Mouse (Mus musculus) cerebellum, postnatal 36 days (tissue): ENCODE results near the gene Ttc7.

ENCODE experiments used
- DNase-seq, 2 experiments: peaks; one replicate each; pipeline ENCODE4 v3.0.0; 2021 to 2022; ENCODE audit warnings: mixed read lengths in 2 of 2

Ttc7 gene

GRCm38 (mm10) chr17:87368481-87368880 is 85.8 kb downstream of the Ttc7 start:
- DNase-seq: no peak

- DNase-seq: no peak
These were observed 86.6 kb downstream of the Ttc7 start for GRCm38 (mm10) chr17:87369270-87369759.

GRCm38 (mm10) chr17:87372189-87372588 is 89.5 kb downstream of the Ttc7 start:
- no peak for DNase-seq

- no peak for DNase-seq
These were observed 90.6 kb downstream of the Ttc7 start for GRCm38 (mm10) chr17:87373327-87373726.

GRCm38 (mm10) chr17:87375941-87376511 is 93.3 kb downstream of the Ttc7 start:
- DNase-seq: no peak

- no peak for DNase-seq
These were observed 94.3 kb downstream of the Ttc7 start for GRCm38 (mm10) chr17:87376831-87377471.

GRCm38 (mm10) chr17:87377536-87377935 is 94.8 kb downstream of the Ttc7 start:
- no peak for DNase-seq

GRCm38 (mm10) chr17:87378354-87379159 is 95.9 kb downstream of the Ttc7 start:
- DNase-seq: no peak

- no peak for DNase-seq
These were observed 96.5 kb downstream of the Ttc7 start for GRCm38 (mm10) chr17:87379160-87379624.

- no peak for DNase-seq
These were observed 97.1 kb downstream of the Ttc7 start for GRCm38 (mm10) chr17:87379821-87380220.

GRCm38 (mm10) chr17:87380681-87381080 is 98.0 kb downstream of the Ttc7 start:
- no peak for DNase-seq

- DNase-seq: no peak
These were observed 103.1 kb downstream of the Ttc7 start for GRCm38 (mm10) chr17:87385835-87386234.

GRCm38 (mm10) chr17:87387068-87387467 is 104.4 kb downstream of the Ttc7 start:
- no peak for DNase-seq

- no peak for DNase-seq
These were observed 108.6 kb downstream of the Ttc7 start for GRCm38 (mm10) chr17:87391242-87391641.

GRCm38 (mm10) chr17:87397088-87397487 is 114.4 kb downstream of the Ttc7 start:
- no peak for DNase-seq

GRCm38 (mm10) chr17:87402444-87402843 is 119.8 kb downstream of the Ttc7 start:
- DNase-seq: no peak

- no peak for DNase-seq
These were observed 120.8 kb downstream of the Ttc7 start for GRCm38 (mm10) chr17:87403462-87403861.

GRCm38 (mm10) chr17:87405576-87405975 is 122.9 kb downstream of the Ttc7 start:
- no peak for DNase-seq

- DNase-seq: no peak
These were observed 124.0 kb downstream of the Ttc7 start for GRCm38 (mm10) chr17:87406646-87407045.

- DNase-seq: no peak
These were observed 135.4 kb downstream of the Ttc7 start for GRCm38 (mm10) chr17:87418082-87418481.

GRCm38 (mm10) chr17:87427511-87427910 is 144.8 kb downstream of the Ttc7 start, which contains the start of gene Stpg4:
Gene Stpg4, minus strand, starts transcription at chr17:87427741.
- no peak for DNase-seq

GRCm38 (mm10) chr17:87429431-87429830 is 146.7 kb downstream of the Ttc7 start:
- no peak for DNase-seq
